Mouse (Mus musculus) gastrocnemius, adult 8-10 months (tissue): Measurements from ENCODE around the gene Slc30a3. TPM values are rescaled to one million over a fixed set of nuclear protein-coding genes. Genes with fewer than 3 reads are reported as not detected.
A peak's percentile ranks its signal among the peaks of the same experiment; 100 is the strongest.
"Not testable (repeated sequence)": the region's sequence is repeated elsewhere in the genome, so short reads cannot be mapped to it uniquely, and the experiment has no call there.

ENCODE experiments used
- DNase-seq, 2 experiments: peaks; one replicate each; pipeline ENCODE4 v3.0.0; 2022; ENCODE audit warnings: low spot score in 2 of 2
- total RNA-seq, 4 experiments: library from RNA; stranded (reverse); gene quantifications; 2 replicates each; pipeline ENCODE4 v1.2.4; 2022

Slc30a3 gene
- total RNA-seq, 4 experiments from 2014 or later = 0.18 to 0.24 TPM; not detected in 2

DNA sequence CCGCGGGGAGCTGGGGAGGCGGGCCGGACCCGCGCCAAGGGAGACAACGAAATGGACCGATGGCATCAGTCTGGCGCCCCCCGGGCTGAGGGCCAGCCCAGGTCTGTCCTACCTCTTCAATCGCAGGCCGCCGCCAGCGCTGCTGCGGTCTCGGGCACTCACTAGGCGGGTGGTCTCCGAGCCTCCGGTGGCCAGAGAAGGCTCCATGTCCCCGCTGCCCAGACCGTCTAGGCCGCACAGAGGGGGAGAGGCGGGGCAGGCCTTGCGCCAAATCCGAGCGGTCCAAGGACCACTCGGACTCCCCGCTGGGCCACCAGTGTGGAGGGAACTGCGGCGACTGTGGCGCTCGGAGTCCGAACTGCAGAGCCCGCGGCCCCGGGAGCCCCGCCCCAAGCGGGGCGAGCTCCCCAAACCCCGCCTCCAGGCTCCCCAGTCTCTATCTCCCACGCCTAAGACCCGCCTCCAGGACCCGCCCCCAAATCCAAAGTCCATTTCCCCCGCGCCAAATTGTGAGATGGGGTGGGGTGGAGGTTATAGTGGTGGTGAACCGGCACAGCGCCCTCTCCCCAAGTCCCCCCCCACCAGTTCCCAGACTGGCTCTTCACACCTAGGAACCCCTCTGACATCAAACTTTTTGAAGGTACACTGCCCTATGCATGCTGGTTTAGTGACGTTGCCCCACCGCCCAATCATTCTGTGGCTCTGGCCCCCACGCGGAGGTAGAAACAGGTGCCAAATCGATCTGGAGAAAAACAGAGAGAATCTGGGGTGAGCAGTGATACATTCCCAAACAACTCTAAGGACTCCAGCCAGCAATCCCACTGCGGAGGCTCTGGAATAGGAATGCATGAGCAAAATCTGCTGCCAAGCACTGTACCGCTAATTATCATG lies 14.6 kb downstream of the Slc30a3 start:
- no peak for DNase-seq

DNA sequence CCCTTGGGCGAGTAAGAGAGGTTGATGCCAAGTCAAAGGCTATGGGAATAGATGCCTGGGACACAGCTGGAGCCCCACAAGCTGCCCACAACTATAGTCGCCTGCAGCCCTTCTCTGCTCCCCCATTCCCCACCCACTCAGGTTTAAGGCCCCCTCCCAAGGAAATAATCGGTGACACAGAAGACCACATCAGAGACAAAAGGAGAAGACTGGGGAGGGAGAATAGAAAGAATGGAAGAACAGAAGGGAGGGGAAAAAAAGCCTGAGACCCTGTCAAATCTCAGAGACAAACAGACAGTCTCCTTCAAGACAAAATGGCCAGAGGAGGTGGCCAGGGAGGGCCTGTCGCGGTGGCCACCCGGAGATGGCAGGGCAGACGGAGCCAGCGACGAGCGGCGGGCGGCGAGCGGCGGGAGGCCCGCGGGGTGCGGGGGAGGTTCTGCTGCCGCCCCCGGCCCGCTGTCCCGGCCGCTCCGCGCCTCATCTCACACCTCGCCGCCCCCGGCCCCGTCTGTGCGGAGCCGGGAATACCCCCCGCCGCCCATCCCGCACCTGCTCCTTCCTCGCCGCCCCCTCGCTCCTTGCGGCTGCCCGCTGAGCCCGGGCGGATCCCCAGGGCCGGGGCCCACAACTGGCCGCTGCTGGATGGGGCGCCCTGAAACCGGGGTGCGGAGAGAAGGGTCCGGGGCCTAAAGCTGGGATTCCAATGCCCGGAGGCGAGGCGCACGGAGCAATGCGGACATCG lies 15.6 kb downstream of the Slc30a3 start:
- DNase-seq = no peak

DNA sequence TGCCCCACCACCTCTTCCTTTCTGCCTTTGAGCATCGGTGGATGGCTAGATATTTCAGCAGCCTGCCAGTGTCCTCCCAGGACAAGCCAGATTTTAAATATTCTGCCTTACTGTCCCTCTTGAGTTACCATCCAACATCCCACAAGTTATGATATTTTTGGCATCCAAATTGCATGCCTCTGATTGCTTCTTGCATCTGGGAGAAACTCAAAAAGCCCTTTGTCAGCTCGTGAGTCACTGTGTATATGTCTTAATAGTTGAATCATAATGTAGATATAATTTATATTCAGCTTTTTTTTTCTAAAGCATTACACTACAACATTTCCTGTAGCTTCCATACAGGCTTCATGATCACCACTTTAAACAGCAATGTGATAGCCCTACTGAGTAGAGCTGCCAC lies 20.9 kb downstream of the Slc30a3 start:
- no peak for DNase-seq

DNA sequence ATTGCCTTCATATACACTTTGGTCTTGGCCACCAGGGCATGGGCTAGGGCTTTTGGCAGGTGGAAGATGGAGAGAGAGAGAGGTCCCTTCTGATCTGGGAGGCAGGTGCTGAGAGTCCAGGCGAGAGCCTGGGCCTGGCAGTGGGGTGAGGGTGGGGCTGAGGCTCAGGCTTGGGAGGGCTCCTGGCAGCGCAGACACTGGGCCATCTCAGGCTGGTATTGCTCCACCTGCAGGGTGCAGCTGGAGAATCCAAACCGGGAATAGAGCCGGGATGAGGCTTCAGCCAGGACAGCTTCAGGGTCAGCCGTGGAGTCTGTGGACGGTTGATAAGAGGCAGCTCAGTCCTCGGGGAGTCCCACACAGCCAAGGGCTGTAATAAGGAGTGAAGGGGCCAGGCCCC lies 21.4 kb downstream of the Slc30a3 start:
- DNase-seq = no peak

DNA sequence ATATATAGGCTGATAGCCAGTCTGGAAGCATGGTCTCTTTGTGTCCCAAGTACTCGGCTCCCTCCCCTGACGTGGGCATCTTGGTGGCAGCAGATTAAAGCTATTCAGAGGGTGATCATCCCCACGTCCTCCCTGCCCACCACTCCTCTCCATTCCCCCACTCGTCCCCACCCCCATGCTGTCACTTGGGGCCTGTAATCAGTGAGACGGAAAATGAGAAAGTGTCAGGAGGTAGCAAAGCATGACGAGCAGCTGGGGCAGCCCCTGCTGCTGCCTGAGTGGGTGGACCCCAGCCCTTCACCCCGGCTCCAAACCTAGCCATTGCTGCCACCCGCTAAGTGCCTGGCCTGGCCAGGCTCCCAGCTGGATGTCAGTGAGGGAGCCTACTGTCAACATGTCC lies 24.1 kb downstream of the Slc30a3 start:
- DNase-seq = no peak

DNA sequence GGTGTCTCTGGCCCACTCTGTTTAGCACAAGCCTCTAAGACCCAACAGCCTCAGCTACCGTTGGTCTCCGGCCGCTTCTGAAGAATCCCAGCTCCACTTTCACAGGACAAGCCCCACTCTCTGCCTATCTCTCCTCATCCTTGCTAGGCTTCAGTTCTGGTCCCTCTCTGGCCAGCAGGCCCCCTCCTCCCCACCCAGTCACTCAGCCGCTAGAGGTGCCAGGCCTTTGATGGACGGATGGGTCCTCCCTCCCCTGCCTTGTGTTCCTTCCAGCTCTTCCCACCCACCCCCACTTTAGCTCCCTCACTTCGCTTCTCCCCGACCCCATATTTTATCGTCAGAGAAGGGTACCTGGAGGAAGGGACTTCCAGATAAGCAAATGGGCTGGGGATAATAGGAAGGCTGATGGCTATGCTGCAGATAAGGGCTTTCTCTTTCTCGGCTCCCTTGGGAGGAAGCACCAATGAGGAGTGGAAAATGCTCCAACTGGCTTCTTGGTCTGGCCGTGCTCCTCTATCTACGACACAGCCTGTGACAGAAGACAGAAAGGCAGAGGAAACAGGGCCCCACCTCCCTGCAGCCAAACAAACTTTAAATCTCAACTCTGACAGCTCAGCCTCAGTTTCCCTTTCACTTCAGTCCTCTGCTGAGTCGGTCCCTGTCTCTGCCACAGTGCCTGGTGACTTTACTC lies 25.0 kb downstream of the Slc30a3 start:
- DNase-seq = no peak

DNA sequence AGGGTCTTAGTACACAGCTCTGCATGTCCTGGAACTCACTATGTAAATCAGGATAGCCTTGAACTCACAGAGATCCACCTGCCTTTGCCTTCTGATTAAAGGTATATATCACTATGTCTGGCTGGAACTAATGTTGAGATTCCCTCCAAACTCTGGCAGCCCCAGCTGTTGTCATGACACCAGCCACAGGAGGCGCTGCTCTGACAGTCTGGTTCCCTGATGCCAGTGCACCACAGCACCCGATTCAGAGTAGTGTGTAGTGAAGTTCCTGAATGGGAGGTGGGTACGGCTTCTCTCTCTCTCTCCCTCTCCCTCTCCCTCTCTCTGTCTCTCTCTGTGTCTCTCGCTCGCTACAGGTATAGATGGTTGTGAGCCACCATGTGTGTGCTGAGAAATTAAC lies 25.7 kb downstream of the Slc30a3 start:
- no peak for DNase-seq

DNA sequence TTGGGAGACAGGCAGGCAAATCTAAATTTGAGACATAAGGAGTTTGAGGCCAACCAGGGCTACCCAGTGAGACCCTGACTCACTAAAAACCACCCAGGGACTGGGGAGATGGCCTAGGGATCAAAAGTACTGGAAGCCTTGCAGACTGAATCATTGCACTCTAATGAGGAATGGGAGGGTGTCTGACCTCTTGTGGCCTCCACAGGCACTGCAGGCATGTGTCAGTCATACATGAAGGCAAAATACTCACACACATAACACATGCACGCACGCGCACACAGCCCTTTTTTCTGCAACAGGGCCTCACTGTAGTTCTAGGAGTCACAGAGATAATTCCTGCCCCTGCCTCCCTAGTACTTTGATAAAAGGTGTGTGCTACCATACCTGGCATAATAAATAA lies 26.7 kb downstream of the Slc30a3 start:
- no peak for DNase-seq

DNA sequence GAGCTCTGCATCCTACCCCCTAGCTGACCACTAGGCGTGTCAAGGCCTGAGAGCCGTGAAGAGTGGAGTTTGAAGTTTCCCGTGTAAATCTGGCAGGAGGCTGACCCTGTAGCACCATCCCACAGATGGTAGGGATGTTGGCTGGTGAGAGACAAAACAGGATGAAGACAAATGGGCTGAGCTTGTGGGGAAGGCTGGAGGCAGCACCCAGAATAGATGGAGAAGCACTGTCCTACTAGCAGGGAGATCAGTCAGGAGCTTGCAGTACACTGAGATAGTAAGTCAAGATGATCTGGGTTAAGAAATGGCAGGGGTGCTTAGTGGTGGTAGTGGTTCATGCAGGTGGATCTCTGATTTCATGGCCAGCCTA lies 27.3 kb downstream of the Slc30a3 start:
- DNase-seq = no peak

DNA sequence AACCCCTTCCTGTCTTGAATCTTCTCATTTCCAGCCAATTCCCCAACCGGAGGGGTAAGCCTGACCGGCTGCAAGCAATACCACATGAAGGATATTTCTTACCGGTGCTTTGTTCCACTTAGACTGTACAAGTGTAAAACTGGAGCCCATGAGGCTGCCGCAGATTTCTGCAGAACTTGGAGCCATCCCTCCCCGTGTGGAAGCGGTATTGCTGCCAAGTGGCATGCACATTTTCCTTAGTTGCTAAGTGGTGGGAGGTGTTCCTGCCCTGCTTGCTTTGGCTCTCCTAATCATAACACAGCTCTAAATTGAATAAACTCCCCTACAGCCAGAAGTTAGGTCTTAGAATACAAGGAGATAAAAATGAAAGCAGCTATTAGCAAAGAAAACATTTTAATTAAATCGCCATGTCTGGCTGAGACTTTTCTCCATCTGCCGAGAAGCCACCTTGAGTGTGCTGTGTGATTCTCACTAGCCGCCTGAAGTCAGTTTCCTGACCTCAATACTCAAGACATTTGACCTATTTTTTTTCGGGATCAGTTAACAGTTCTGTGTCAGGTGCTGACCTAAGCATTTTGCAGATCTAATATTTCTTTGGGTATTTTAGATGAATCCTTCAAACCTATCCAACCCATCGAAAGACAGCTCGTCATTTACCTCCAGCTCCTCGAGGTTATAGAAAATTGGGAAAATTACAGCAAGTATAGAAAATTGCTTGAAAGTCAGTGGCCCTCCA lies 27.8 kb downstream of the Slc30a3 start:
- DNase-seq = peak in 1 of 2 experiments; percentile 1

DNA sequence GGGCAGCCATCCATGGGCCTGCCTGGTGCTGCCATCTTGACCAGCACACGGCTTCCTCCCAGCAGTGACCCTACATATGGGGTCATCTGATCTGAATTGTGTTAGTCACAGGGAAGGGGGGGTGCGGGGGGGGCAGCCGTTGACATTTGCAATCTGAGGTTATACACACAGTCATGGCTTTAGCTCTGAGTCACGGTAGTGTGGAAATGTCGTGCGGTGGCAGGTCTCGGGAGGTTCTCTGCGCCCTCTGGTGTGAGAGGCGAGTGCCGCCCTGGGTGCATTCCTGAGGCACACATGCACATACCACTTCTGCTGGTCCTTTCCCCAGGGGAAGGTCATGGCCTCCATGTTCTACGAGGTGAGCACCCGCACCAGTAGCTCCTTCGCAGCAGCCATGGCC lies 31.7 kb downstream of the Slc30a3 start:
- no peak for DNase-seq

DNA sequence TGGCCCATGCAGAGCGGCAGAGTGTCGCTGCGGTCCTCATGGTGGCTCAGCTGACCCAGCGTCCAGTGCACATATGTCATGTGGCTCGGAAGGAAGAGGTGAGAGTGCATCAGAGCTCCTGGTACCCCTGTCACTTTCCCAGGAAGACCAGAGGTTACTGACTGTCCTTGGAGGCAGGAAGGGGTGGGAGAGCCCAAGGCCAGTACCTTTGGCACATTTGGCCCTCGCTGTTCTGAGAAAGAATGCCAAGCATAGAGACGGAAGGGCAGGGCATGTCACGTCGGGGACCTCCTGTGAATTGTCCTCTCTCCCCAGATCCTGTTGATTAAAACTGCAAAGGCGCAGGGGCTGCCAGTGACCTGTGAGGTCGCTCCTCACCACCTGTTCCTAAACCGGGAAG lies 34.9 kb downstream of the Slc30a3 start:
- no peak for DNase-seq

DNA sequence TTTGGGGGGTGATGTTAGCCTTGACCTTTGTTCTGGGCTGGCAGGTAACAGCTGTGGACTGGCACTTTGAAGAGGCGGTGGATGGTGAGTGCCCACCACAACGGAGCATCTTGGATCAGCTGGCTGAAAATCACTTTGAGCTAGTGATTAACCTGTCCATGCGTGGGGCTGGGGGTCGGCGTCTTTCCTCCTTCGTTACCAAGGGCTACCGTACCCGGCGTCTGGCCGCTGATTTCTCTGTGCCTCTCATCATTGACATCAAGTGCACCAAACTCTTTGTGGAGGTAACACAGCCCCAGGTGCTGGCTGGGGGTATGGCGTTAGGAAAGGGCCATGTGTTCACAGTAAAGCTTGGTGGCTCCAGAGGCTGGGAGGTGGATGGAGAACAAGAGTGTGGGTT lies 36.2 kb downstream of the Slc30a3 start:
- no peak for DNase-seq

DNA sequence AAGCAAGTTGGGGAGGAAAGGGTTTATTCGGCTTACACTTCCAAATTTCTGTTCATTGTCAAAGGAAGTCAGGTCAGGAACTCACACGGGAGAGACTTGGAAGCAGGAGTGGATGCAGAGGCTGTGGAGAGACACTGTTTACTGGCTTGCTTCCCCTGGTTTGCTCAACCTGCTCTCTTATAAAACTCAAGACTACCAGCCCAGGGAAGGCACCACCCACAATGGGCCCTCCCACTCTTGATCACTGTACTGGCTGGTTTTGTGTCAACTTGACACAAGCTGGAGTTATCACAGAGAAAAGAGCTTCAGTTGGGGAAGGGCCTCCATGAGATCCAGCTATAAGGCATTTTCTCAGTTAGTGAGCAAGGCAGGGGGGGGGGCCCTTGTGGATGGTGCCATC lies 37.0 kb downstream of the Slc30a3 start:
- no peak for DNase-seq

DNA sequence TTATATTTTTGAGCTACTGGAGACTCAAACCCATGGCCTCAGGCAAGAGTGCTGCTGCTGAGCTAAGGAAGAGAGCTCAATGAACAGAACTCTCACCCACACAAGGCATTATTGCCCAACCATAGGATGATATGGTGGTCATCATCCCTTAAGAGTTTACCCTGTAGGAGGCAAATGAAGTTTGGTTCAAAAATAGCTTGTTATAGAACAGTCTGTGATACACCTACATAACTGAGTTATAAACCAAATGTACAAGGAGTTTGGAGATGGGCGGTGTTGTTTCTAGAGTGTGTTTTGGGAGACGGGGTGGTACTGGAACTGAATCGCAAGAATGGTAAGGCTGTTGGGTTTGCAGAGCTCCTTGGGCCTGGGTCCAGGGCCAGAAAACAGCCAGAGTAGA lies 38.2 kb downstream of the Slc30a3 start:
- DNase-seq = no peak

DNA sequence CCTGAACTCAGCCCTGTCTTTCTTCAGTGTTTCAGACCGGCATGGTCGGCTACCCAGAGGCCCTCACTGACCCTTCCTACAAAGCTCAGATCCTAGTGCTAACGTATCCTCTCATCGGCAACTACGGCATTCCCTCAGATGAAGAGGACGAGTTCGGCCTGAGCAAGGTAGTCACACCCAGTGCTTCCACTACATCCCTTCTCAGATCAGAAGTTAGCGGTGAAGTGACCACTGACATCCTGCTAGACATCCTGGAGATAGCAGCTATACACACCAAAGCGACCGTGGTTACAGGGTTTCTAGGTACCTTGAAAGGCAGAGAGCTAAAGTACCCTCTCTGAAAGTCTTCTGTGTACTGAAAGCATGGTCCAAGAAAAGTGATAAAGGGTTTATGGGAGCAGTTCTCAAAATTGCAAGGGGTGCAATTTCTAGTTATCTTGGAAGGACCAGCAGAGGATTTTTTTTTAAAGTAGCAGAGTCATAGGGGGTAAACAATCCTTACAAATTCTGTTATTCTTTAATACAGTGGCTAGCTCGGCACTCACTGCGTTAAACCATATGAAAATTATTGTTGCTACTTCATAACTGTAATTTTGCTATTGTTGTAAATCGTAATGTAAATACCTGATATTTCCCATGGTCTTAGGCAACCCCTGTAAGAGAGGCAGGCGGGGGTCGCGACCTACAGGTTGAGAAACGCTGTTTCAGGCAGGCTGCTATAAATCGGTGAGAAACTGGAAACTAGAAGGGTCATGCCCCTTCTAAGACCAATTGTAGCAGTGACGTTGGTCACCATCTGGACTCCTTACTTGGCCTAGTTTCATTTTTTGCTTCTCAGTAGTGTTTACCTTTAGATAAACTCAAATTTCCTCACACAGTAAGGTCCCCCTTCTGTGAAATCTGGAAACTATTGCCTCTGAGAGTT lies 52.6 kb downstream of the Slc30a3 start:
- DNase-seq = no peak

DNA sequence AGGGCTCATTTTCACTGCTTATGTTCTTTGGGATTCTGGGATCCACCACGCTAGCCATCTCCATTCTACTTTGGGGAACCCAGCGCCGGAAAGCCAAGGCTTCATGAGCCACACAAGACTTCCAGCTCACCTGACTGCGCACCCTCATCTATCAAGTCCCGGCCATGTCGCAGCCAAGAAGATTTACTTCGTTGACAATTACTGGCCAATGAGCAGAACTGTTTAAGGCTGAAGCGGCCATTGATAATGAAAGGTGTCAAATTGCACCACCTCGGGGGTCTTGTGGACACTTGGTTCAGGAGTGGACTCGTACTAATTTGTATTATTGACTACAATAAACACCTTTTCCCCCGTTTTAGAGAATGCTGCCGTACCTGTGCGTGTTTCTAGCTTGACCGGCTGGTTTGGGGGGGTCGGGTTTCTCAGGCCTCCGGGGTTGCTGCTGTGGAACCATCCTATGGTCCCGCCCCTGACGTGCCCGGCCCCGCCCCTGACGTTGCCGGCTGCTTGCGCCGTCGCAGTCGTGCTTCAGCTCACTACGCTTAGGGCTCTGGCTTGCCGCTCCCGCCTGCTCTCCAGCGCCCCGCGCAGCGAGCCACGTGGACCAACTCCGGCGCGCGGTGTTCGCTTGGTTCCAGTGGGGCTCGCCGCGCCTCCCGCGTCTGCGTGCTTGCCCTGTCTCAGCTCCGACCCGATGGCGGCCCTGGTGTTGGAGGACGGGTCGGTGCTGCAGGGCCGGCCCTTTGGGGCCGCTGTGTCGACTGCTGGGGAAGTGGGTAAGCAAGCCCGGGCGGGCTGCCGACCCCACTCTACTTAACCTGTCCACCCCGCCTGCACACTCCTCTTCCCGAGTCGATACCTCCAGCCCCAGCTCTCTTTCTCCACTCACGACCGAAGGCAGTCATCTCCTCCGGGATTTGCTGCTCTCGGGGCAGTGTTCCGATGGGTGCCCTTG lies 53.5 kb downstream of the Slc30a3 start, which contains the start of gene Cad:
Gene Cad (plus strand): TSS at position 520 of the 955 bp plus-strand sequence.
- DNase-seq = peak; percentile 92 to 93

DNA sequence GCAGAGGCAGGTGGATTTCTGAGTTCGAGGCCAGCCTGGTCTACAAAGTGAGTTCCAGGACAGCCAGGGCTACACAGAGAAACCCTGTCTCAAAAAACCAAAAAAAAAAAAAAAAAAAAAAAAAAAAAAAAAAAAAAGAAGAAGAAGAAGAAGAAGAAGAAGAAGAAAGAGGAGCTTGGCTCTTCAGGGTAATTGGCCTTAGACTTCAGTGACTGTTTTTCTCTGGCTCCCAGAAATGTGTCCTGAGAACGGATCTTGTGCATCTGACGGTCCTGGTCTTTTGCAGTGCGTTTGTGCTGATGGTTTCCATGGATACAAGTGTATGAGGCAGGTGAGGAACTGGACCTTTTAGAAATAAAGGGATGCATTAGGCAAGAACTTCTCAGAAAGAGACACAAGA lies 54.3 kb downstream of the Slc30a3 start:
- not testable (repeated sequence) for DNase-seq

DNA sequence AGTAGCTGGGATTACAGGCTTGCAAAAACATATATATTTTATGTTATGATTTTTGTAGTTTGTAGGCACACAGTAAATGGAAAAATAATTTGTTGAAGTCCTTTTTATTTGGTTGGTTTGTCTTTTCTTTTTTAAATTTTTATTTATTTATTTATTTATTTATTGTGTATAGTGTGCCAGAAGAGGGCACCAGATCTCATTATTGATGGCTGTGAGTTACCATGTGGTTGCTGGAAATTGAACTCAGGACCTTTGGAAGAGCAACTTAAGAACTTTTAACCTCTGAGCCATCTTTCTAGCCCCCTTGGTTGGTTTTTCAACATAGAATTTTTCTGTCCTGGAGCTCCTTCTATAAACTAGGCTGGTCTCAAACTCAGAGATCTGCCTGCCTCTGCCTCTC lies 57.6 kb downstream of the Slc30a3 start:
- DNase-seq = no peak
